Mouse (Mus musculus) hindbrain, embryonic 11.5 days (tissue): ENCODE data around the gene Cog3. TPM values are rescaled to one million over a fixed set of nuclear protein-coding genes. Genes with fewer than 3 reads are reported as not detected.

Experiments used
- ATAC-seq: fragments of 200-750 bp; cut with Nextera tagmentation; 2 replicates; pipeline ENCODE4 v1.8.0; 2017; ENCODE audit warnings: mild to moderate bottlenecking, moderate TSS enrichment, moderate library complexity; ENCODE audit not compliant: low FRiP score
- DNase-seq: peaks from one replicate; pipeline ENCODE4 v3.0.0-alpha.2; 2015; ENCODE audit warnings: low spot score
- H3K27ac ChIP-seq: fragments of 300-500 bp; sonication (generic); 2 replicates; pipeline ENCODE4 v1.5.1; 2014; ENCODE audit warnings: mild to moderate bottlenecking, low read depth, low read length
- H3K27me3 ChIP-seq: fragments of 300-500 bp; sonication (generic); 2 replicates; pipeline ENCODE4 v1.6.1; 2014; ENCODE audit warnings: mild to moderate bottlenecking, low read length, moderate library complexity, mixed read lengths; ENCODE audit not compliant: control insufficient read depth, insufficient read depth
- H3K36me3 ChIP-seq: fragments of 300-500 bp; sonication (generic); 2 replicates; pipeline ENCODE4 v1.6.1; 2014; ENCODE audit warnings: mild to moderate bottlenecking, low read length, moderate library complexity, mixed read lengths; ENCODE audit not compliant: control insufficient read depth, insufficient read depth
- H3K4me1 ChIP-seq: fragments of 300-500 bp; sonication (generic); replicated peaks from 2 replicates; pipeline ENCODE4 v1.6.1; 2014; ENCODE audit warnings: low read length, mixed read lengths; ENCODE audit not compliant: control insufficient read depth, insufficient read depth
- H3K4me2 ChIP-seq: fragments of 300-500 bp; sonication (generic); replicated peaks from 2 replicates; pipeline ENCODE4 v1.6.1; 2014; ENCODE audit warnings: mild to moderate bottlenecking, low read depth, low read length
- H3K4me3 ChIP-seq: fragments of 300-500 bp; sonication (generic); 2 replicates; pipeline ENCODE4 v1.5.1; 2014; ENCODE audit warnings: low read depth, low read length
- H3K9ac ChIP-seq: fragments of 300-500 bp; sonication (generic); 2 replicates; pipeline ENCODE4 v1.6.1; 2014; ENCODE audit warnings: low read depth, low read length
- H3K9me3 ChIP-seq: fragments of 300-500 bp; sonication (generic); 2 replicates; pipeline ENCODE4 v1.6.1; 2016; ENCODE audit warnings: low read length; ENCODE audit not compliant: control insufficient read depth
- WGBS: fragments of 180-500 bp; shearing (Covaris S2); extraction: QIAGEN DNeasy Blood & Tissue Kit; methylation state at CpG from one replicate; pipeline ENCODE4 v1.1.7; 2014; 5-methylcytosine and 5-hydroxymethylcytosine counted together
- polyA plus RNA-seq: library from polyadenylated mRNA; unstranded; fragments of >200 nt; fragmentation: Nextera tagmentation; extraction: Ambion mirVana; gene quantifications from 2 replicates; pipeline ENCODE4 v1.2.1, GENCODE M21; 2014

Gene Cog3
- polyA plus RNA-seq, 1 experiment from 2014 or later, result 23.2 TPM

DNA sequence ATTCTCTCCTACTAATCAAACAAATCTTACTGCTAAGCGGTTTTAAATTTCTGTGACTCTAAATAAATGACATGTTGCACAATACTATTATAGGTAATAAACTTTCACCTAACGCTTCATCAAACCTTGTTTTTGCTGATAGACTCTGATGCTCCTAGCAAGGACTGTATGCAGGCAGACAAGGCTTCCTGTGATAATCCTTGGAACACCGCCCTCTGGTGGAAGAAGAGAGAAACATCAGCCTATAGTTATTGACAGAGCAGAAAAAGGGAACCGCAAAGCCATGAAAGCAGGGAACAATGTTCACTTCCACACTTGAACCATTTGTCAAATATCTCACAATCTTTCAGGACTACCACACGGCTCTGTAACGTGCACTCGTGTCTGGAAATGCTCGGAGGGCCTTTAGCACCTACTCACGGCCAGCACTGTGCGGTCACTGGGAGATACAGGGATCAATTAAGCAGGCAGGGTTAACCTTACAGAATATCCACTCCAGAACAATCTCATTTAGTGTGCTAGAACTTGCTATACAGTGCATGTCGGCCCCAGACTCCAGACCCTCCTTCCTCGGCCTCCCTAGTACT is 32.2 kb downstream of the Cog3 start:
- H3K4me1 ChIP-seq, result no peaks in the 10 kb centered on the region
- no peaks in the 10 kb centered on the region for H3K9me3 ChIP-seq
- H3K36me3 ChIP-seq, result peaks cover 5% of the 10 kb centered on the region
- 0 out of 2 replicates have a peak, but pooled peaks have one; percentile 57 for ATAC-seq
- no peaks in the 10 kb centered on the region for H3K27me3 ChIP-seq
- DNase-seq, result peak; percentile 86
- 63% methylated on average over 12 of the region's 12 CpGs for WGBS
- no peak overlapping the region for H3K4me2 ChIP-seq
- H3K9ac ChIP-seq, result no peak overlapping the region
- H3K27ac ChIP-seq, result no peak overlapping the region
- H3K4me3 ChIP-seq, result no peak overlapping the region

DNA sequence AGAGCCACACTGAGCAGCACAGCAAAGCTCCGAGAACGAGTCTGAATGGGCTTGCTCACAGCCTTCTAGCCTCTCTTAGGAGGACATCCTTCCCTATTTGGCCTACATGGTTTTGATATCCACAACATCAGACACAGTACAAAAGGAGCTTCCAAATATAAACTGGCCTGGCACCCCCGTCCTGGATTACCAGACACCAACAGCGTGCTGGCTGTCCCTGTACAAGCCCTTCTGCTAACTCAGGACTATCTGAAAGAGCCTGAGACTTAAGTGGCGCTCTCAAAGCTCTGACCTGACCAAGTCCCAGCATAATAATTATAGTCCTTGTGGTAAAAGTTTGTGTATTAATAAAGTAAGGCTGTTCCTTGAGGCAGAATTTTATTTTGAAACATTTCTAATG is 34.2 kb downstream of the Cog3 start:
- Histone ChIP-seq H3K36me3 (peaks cover 5% of the 10 kb centered on the region; the same call in 1 of the 2 replicates), H3K9ac (no peak overlapping the region), H3K4me2 (no peak overlapping the region), H3K4me1 (no peaks in the 10 kb centered on the region), H3K9me3 (no peaks in the 10 kb centered on the region), H3K4me3 (no peak overlapping the region), H3K27me3 (no peaks in the 10 kb centered on the region), H3K27ac (no peak overlapping the region)
- ATAC-seq (no peak), DNase-seq (no peak)
- 88% methylated on average over 5 of the region's 5 CpGs for WGBS

- H3K9me3 ChIP-seq, result no peaks in the 10 kb centered on the region
- WGBS, result 88% methylated on average over 4 of the region's 4 CpGs
- ATAC-seq (no peak), DNase-seq (no peak)
- no peaks in the 10 kb centered on the region for H3K4me1 ChIP-seq
- no peak overlapping the region for H3K27ac ChIP-seq
- no peaks in the 10 kb centered on the region for H3K27me3 ChIP-seq
- no peak overlapping the region for H3K4me2 ChIP-seq
- H3K4me3 ChIP-seq, result no peak overlapping the region
- no peak overlapping the region for H3K9ac ChIP-seq
- peaks cover 11% of the 10 kb centered on the region; the same call in 1 of the 2 replicates for H3K36me3 ChIP-seq
Measured at GRCm38 (mm10) chr14:75716410-75716809, 37.9 kb downstream of the Cog3 start.

GRCm38 (mm10) chr14:75713661-75714060 is 40.7 kb downstream of the Cog3 start:
- H3K36me3 ChIP-seq, result peaks cover 9% of the 10 kb centered on the region; the same call in 1 of the 2 replicates
- H3K9ac ChIP-seq, result no peak overlapping the region
- H3K9me3 ChIP-seq, result no peaks in the 10 kb centered on the region
- no peak overlapping the region for H3K4me3 ChIP-seq
- H3K4me2 ChIP-seq, result no peak overlapping the region
- 88% methylated on average over 4 of the region's 4 CpGs for WGBS
- H3K27ac ChIP-seq, result no peak overlapping the region
- ATAC-seq, result no peak
- no peaks in the 10 kb centered on the region for H3K27me3 ChIP-seq
- DNase-seq, result peak; percentile 17
- no peaks in the 10 kb centered on the region for H3K4me1 ChIP-seq

GRCm38 (mm10) chr14:75712687-75713086 is 41.6 kb downstream of the Cog3 start:
- Histone ChIP-seq H3K4me3 (no peak overlapping the region), H3K9me3 (no peaks in the 10 kb centered on the region), H3K36me3 (peaks cover 9% of the 10 kb centered on the region; the same call in 1 of the 2 replicates), H3K27me3 (no peaks in the 10 kb centered on the region), H3K4me1 (no peaks in the 10 kb centered on the region), H3K4me2 (no peak overlapping the region), H3K9ac (no peak overlapping the region), H3K27ac (no peak overlapping the region)
- DNase-seq, result no peak
- WGBS, result 91% methylated on average over 5 of the region's 5 CpGs
- no peak for ATAC-seq

- Histone ChIP-seq H3K9me3 (no peaks in the 10 kb centered on the region), H3K36me3 (peaks cover 9% of the 10 kb centered on the region; the same call in 1 of the 2 replicates)
Measured at GRCm38 (mm10) chr14:75711731-75712130, 42.6 kb downstream of the Cog3 start.

DNA sequence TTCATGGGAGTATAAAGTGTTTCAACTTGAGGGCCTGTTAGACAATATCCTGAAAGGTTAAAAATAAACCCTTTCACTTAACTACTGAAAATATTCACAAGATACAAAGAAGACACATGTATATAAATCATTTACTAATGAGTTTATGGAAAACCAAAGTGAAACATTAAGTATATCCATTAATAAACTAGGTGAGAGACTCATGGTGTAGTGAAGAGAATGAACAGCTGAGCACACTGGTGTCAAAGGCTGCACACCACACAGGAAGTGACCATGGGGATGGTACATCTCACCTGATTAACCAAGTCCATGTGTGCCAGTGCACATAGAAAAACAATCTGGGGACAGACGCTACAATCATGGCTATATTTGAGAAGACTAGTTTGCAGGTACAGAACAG is 45.3 kb downstream of the Cog3 start:
- no peak for ATAC-seq
- H3K27ac ChIP-seq, result no peak overlapping the region
- H3K9ac ChIP-seq, result no peak overlapping the region
- 82% methylated on average over 1 of the region's 1 CpGs for WGBS
- no peak overlapping the region for H3K4me3 ChIP-seq
- no peaks in the 10 kb centered on the region for H3K27me3 ChIP-seq
- no peak overlapping the region for H3K4me2 ChIP-seq
- H3K36me3 ChIP-seq, result peaks cover 5% of the 10 kb centered on the region; the same call in 1 of the 2 replicates
- no peak for DNase-seq
- no peaks in the 10 kb centered on the region for H3K4me1 ChIP-seq
- no peaks in the 10 kb centered on the region for H3K9me3 ChIP-seq

More at GRCm38 (mm10) chr14:75711731-75712130, 42.6 kb downstream of the Cog3 start:
- no peaks in the 10 kb centered on the region for H3K27me3 ChIP-seq
- no peak for ATAC-seq
- H3K4me1 ChIP-seq, result no peaks in the 10 kb centered on the region
- no peak overlapping the region for H3K4me3 ChIP-seq
- WGBS, result 97% methylated on average over 3 of the region's 3 CpGs
- H3K27ac ChIP-seq, result no peak overlapping the region
- no peak overlapping the region for H3K9ac ChIP-seq
- DNase-seq, result no peak
- no peak overlapping the region for H3K4me2 ChIP-seq

DNA sequence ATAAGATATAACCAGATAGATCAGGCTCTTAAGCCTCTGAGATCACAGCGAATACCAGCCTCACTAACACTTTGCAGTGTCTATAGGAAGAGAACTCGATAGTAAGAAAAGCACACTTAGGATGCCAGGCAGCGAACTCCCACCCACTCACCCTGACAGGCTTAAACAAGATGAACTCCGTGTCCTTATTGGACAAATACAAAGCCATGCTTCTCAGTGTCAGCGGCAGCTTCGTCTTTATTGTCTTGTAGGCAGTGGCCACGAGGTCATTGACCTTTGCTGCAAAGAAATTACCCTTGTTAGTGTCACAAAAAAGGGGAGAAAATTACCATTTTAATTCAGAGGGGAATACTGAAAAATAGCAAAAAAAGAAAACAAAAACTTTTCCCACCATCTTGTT is 46.5 kb downstream of the Cog3 start:
- WGBS, result 35% methylated on average over 7 of the region's 7 CpGs

DNA sequence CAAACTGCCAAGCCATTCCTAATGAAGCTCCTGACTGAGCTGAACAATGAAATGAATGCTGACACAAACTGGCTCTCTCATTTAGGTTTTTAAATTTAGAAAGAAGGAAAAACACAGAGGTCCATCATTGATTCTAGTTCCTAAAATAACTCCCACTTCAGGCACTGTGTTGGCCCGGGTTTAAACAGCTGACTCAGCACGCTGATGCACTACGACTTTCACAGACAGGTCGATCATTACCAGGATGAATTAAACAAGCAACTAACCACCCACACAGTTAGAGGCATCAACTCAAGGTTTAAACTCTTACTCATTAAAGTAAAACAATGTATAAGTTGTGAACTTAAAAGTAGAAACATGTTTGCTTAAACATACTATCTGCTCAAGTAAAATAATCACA is 47.7 kb downstream of the Cog3 start:
- Histone ChIP-seq H3K4me1 (no peaks in the 10 kb centered on the region), H3K4me3 (no peak overlapping the region), H3K9ac (no peak overlapping the region), H3K27me3 (no peaks in the 10 kb centered on the region), H3K27ac (no peak overlapping the region), H3K9me3 (no peaks in the 10 kb centered on the region), H3K36me3 (peaks cover 5% of the 10 kb centered on the region; the same call in 1 of the 2 replicates), H3K4me2 (no peak overlapping the region)
- ATAC-seq (no peak), DNase-seq (no peak)
- WGBS, result 75% methylated on average over 4 of the region's 4 CpGs

More for the DNA sequence above, 46.5 kb downstream of the Cog3 start:
- ATAC-seq, result no peak
- no peaks in the 10 kb centered on the region for H3K27me3 ChIP-seq
- no peak overlapping the region for H3K27ac ChIP-seq
- no peaks in the 10 kb centered on the region for H3K4me1 ChIP-seq
- no peaks in the 10 kb centered on the region for H3K9me3 ChIP-seq
- no peak overlapping the region for H3K9ac ChIP-seq
- H3K36me3 ChIP-seq, result peaks cover 6% of the 10 kb centered on the region; the same call in 1 of the 2 replicates
- no peak overlapping the region for H3K4me2 ChIP-seq
- no peak for DNase-seq
- H3K4me3 ChIP-seq, result no peak overlapping the region
